Mouse (Mus musculus) monocyte, adult 5-6 weeks (primary cell): Measurements from ENCODE around the gene Bend5. TPM values are rescaled to one million over a fixed set of nuclear protein-coding genes. Genes with fewer than 3 reads are reported as not detected.

Source experiments
- ATAC-seq: fragments of 153-309, 156-312 bp; replicated peaks from 2 replicates; pipeline ENCODE4 v1.8.0; 2017; ENCODE audit warnings: mild to moderate bottlenecking; ENCODE audit not compliant: low TSS enrichment, insufficient number of reproducible peaks, severe bottlenecking, poor library complexity, low FRiP score
- total RNA-seq: library from RNA; stranded (forward); fragments of 200-1000, 200-491, 200-594 nt; gene quantifications from 3 replicates; pipeline ENCODE4 v1.2.3, GENCODE M21; 2017

The Bend5 gene
- total RNA-seq, 1 experiment from 2014 or later, result 9.2 TPM

- no peak for ATAC-seq
Observed at GRCm38 (mm10) chr4:111472511-111472910, 57.7 kb downstream of the Bend5 start.

- ATAC-seq, result no peak
Observed at GRCm38 (mm10) chr4:111473014-111473413, 58.2 kb downstream of the Bend5 start.

GRCm38 (mm10) chr4:111475374-111475971 lies 60.7 kb downstream of the Bend5 start:
- no peak for ATAC-seq

GRCm38 (mm10) chr4:111477507-111477906 lies 62.7 kb downstream of the Bend5 start:
- ATAC-seq, result no peak

- ATAC-seq, result no peak
Observed at GRCm38 (mm10) chr4:111483499-111483898, 68.7 kb downstream of the Bend5 start.

- ATAC-seq, result 0 out of 2 replicates have a peak, but pooled peaks have one; percentile 31
Observed at GRCm38 (mm10) chr4:111485189-111485588, 70.4 kb downstream of the Bend5 start.

GRCm38 (mm10) chr4:111486187-111486586 lies 71.4 kb downstream of the Bend5 start:
- ATAC-seq, result no peak

GRCm38 (mm10) chr4:111487233-111487843 lies 72.5 kb downstream of the Bend5 start:
- ATAC-seq, result no peak

GRCm38 (mm10) chr4:111493750-111494404 lies 79.1 kb downstream of the Bend5 start:
- no peak for ATAC-seq

GRCm38 (mm10) chr4:111495949-111496348 lies 81.1 kb downstream of the Bend5 start:
- ATAC-seq, result no peak

- no peak for ATAC-seq
Observed at GRCm38 (mm10) chr4:111498751-111499150, 83.9 kb downstream of the Bend5 start.

- no peak for ATAC-seq
Observed at GRCm38 (mm10) chr4:111501441-111501840, 86.6 kb downstream of the Bend5 start.

- no peak for ATAC-seq
Observed at GRCm38 (mm10) chr4:111502965-111503727, 88.3 kb downstream of the Bend5 start.

- no peak for ATAC-seq
Observed at GRCm38 (mm10) chr4:111504952-111505351, 90.1 kb downstream of the Bend5 start.
